Mouse (Mus musculus): ENCODE results near the gene Ifnar1. TPM values are rescaled to one million over a fixed set of nuclear protein-coding genes. Genes with fewer than 3 reads are reported as not detected.

Gene Ifnar1
- polyA plus RNA-seq, 1 experiment from 2014 or later, result 60.6 TPM

- in situ Hi-C loops (cut with MboI; ENCODE audit: low pct_unique_long_range_greater_than_20kb), result no loop called here
- ChIA-PET POLR2A (interaction anchor here (0.6 kb wide), 1 partner anchor 96 kb away, joined by 3 read pairs; no protein-coding TSS in a partner anchor), CTCF (no interaction called here)
- DNase-seq (ENCODE audit: low read depth, low spot score), result no peak
- H3K27me3 ChIP-seq, result no peaks in the 10 kb centered on the region
- no peak for TF ChIP-seq CTCF (IDR thresholded peaks at IDR 0.05)
- ATAC-seq, result no peak
These were observed 23.9 kb upstream of the Ifnar1 start for GRCm38 (mm10) chr16:91461066-91461638.

GRCm38 (mm10) chr16:91461773-91462181 lies 23.3 kb upstream of the Ifnar1 start:
- no peak for TF ChIP-seq CTCF (IDR thresholded peaks at IDR 0.05)
- no peak for ATAC-seq
- ChIA-PET CTCF (no interaction called here), POLR2A (no interaction called here)
- no peaks in the 10 kb centered on the region for H3K27me3 ChIP-seq
- in situ Hi-C loops (cut with MboI; ENCODE audit: low pct_unique_long_range_greater_than_20kb), result no loop called here
- no peak for DNase-seq (ENCODE audit: low read depth, low spot score)

GRCm38 (mm10) chr16:91462644-91463043 lies 22.4 kb upstream of the Ifnar1 start:
- no peak for DNase-seq (ENCODE audit: low read depth, low spot score)
- ChIA-PET POLR2A (no interaction called here), CTCF (no interaction called here)
- no peak for TF ChIP-seq CTCF (IDR thresholded peaks at IDR 0.05)
- in situ Hi-C loops (cut with MboI; ENCODE audit: low pct_unique_long_range_greater_than_20kb), result no loop called here
- no peaks in the 10 kb centered on the region for H3K27me3 ChIP-seq
- no peak for ATAC-seq

GRCm38 (mm10) chr16:91463400-91463799 lies 21.6 kb upstream of the Ifnar1 start:
- H3K27me3 ChIP-seq, result no peaks in the 10 kb centered on the region
- ChIA-PET POLR2A (no interaction called here), CTCF (no interaction called here)
- no peak for ATAC-seq
- TF ChIP-seq CTCF (IDR thresholded peaks at IDR 0.05), result no peak
- no peak for DNase-seq (ENCODE audit: low read depth, low spot score)
- in situ Hi-C loops (cut with MboI; ENCODE audit: low pct_unique_long_range_greater_than_20kb), result no loop called here

GRCm38 (mm10) chr16:91463836-91464400 lies 21.1 kb upstream of the Ifnar1 start:
- in situ Hi-C loops (cut with MboI; ENCODE audit: low pct_unique_long_range_greater_than_20kb), result no loop called here
- no peak for ATAC-seq
- ChIA-PET CTCF (no interaction called here), POLR2A (no interaction called here)
- TF ChIP-seq CTCF (IDR thresholded peaks at IDR 0.05), result no peak
- H3K27me3 ChIP-seq, result no peaks in the 10 kb centered on the region
- DNase-seq (ENCODE audit: low read depth, low spot score), result no peak

GRCm38 (mm10) chr16:91464594-91465504 lies 20.2 kb upstream of the Ifnar1 start:
- ChIA-PET CTCF (no interaction called here), POLR2A (no interaction called here)
- H3K27me3 ChIP-seq, result no peaks in the 10 kb centered on the region
- in situ Hi-C loops (cut with MboI; ENCODE audit: low pct_unique_long_range_greater_than_20kb), result no loop called here
- no peak for TF ChIP-seq CTCF (IDR thresholded peaks at IDR 0.05)
- no peak for ATAC-seq
- DNase-seq (ENCODE audit: low read depth, low spot score), result no peak

- POLR2A ChIA-PET, result no interaction called here
- CTCF ChIA-PET, result no interaction called here
- in situ Hi-C loops (cut with MboI; ENCODE audit: low pct_unique_long_range_greater_than_20kb), result no loop called here
- DNase-seq (ENCODE audit: low read depth, low spot score) (no peak), ATAC-seq (no peak)
- TF ChIP-seq CTCF (IDR thresholded peaks at IDR 0.05), result no peak
- H3K27me3 ChIP-seq, result no peaks in the 10 kb centered on the region
These were observed 19.4 kb upstream of the Ifnar1 start for GRCm38 (mm10) chr16:91465505-91466240.

- DNase-seq (ENCODE audit: low read depth, low spot score), result no peak
- in situ Hi-C loops (cut with MboI; ENCODE audit: low pct_unique_long_range_greater_than_20kb), result no loop called here
- ChIA-PET POLR2A (no interaction called here), CTCF (no interaction called here)
- no peak for ATAC-seq
- TF ChIP-seq CTCF (IDR thresholded peaks at IDR 0.05), result no peak
- H3K27me3 ChIP-seq, result no peaks in the 10 kb centered on the region
These were observed 18.5 kb upstream of the Ifnar1 start for GRCm38 (mm10) chr16:91466566-91466965.

GRCm38 (mm10) chr16:91470470-91470869 lies 14.6 kb upstream of the Ifnar1 start:
- POLR2A ChIA-PET, result no interaction called here

GRCm38 (mm10) chr16:91471481-91471880 lies 13.6 kb upstream of the Ifnar1 start:
- DNase-seq (ENCODE audit: low read depth, low spot score), result no peak
- no peaks in the 10 kb centered on the region for H3K27me3 ChIP-seq
- ChIA-PET POLR2A (no interaction called here), CTCF (no interaction called here)
- in situ Hi-C loops (cut with MboI; ENCODE audit: low pct_unique_long_range_greater_than_20kb), result no loop called here
- no peak for ATAC-seq
- no peak for TF ChIP-seq CTCF (IDR thresholded peaks at IDR 0.05)

More at GRCm38 (mm10) chr16:91470470-91470869, 14.6 kb upstream of the Ifnar1 start:
- CTCF ChIA-PET, result no interaction called here
- no peak for TF ChIP-seq CTCF (IDR thresholded peaks at IDR 0.05)
- in situ Hi-C loops (cut with MboI; ENCODE audit: low pct_unique_long_range_greater_than_20kb), result no loop called here
- H3K27me3 ChIP-seq, result no peaks in the 10 kb centered on the region
- ATAC-seq, result no peak
- no peak for DNase-seq (ENCODE audit: low read depth, low spot score)
